Comparison of ENCODE assay signal across 2 mouse cellular contexts in the genomic region with DNA sequence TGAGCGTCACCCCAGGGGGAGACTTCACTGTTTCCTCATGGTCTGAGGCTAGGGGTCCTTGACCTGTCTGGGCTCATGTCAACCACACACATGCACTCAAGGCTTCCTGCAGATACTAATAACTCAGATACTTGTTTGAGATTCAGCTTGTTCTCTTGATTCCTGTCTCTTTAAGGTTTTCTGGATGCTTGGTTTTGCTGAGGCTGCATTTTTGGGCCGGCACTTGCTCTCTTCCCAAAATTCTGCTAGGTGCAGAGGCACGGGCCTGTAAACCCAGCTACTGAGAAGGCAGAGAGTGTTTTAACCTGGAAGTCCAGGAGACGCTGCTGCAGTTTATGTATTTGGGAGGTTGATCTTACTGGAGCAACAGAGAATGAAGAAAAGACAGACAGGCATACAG.
A peak's percentile ranks its signal among the peaks of the same experiment; 100 is the strongest.
TF ChIP-seq lines count a peak whose summit lies in the region.

No protein-coding gene starts in this region.

TF ChIP-seq in CH12.LX, 34 proteins besides CTCF, POLR2A, EP300 and RAD21:
- peak; percentile 85 for TF ChIP-seq MAFK (IDR thresholded peaks at IDR 0.05; ENCODE audit: insufficient replicate concordance, low read length)
- no peak for TF ChIP-seq CHD1 (IDR thresholded peaks at IDR 0.05; ENCODE audit: low read depth, low read length)
- TF ChIP-seq ZMIZ1 (IDR thresholded peaks at IDR 0.05; ENCODE audit: low read depth, low read length): no peak
- no peak for TF ChIP-seq TBP (conservative IDR thresholded peaks at IDR 0.05; ENCODE audit: low read depth, low read length)
- TF ChIP-seq USF2 (conservative IDR thresholded peaks at IDR 0.05; ENCODE audit: low read depth, low read length): no peak

TF ChIP-seq in ES-E14, 5 proteins besides CTCF, POLR2A, EP300 and RAD21:
- TF ChIP-seq MAFK (IDR thresholded peaks at IDR 0.05; ENCODE audit: insufficient read depth, low read depth, low read length) (peak; percentile 89), HCFC1 (IDR thresholded peaks at IDR 0.05; ENCODE audit: borderline replicate concordance, insufficient read depth, low read length) (no peak)
